Mouse (Mus musculus): ENCODE measurements at regions not wholly inside any gene's neighbourhood (a gene's known extent, or its start where the extent isn't known, plus 50 kb on each side); places are given as distances from the start of the nearest gene placed in this dataset.

DNA sequence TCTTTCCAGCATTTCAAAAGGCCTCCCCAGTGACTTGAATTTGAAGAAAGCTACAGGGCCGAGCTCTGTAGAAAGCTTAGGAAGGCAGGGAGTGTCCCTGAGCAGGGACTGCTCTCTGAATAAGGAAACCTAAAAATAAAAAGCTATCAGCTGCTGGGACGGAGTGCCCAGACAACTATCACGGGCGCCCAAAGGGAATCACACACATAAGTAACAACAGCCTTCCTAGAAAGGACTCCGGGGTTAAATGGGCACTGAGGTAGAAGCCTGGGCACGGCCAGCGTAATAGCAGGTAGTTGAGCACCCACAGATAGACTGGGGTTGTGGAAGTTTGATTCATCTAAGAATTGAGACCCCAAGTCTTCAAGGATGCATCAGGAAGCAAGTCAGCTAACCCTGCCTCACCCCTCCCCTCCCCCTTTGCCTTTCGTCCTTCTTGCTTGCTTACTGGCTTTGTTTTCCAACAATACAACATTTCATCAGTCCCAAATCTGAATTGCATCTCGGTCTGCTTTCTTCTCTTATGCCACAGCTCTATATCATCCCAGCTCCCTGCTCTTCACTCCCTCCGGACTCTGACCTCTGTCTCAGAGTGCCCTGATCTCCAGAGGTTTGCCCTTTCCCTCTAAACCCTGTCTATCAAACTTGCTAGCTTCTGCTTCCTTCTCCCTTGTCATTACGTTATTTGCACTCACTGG lies 84.1 kb upstream of the Ptprk start:
- TF ChIP-seq CTCF (IDR thresholded peaks at IDR 0.05; ENCODE audit: insufficient read depth, low read length) (no peak), POLR2A (IDR thresholded peaks at IDR 0.05; ENCODE audit: borderline replicate concordance, extremely low read depth, low read depth, low read length) (no peak)

All from lung, adult 2 months (tissue).